Mouse (Mus musculus): Measurements from ENCODE around the gene Tatdn3.

- TF ChIP-seq CTCF (IDR thresholded peaks at IDR 0.05; ENCODE audit: extremely low read depth, insufficient read depth, insufficient read length, insufficient replicate concordance) (no peak), POLR2A (IDR thresholded peaks at IDR 0.05; ENCODE audit: low read depth, low read length) (no peak)
Observed at GRCm38 (mm10) chr1:191072329-191072913, 9.7 kb upstream of the Tatdn3 start.

All from spleen, adult 2 months (tissue).